Mouse (Mus musculus): Measurements from ENCODE around the gene Tbc1d8. TPM values are rescaled to one million over a fixed set of nuclear protein-coding genes. Genes with fewer than 3 reads are reported as not detected.
A peak's percentile ranks its signal among the peaks of the same experiment; 100 is the strongest.

The Tbc1d8 gene
- total RNA-seq, 4 experiments from 2014 or later: 6.8 to 15.1 (median 11.5) TPM

DNA sequence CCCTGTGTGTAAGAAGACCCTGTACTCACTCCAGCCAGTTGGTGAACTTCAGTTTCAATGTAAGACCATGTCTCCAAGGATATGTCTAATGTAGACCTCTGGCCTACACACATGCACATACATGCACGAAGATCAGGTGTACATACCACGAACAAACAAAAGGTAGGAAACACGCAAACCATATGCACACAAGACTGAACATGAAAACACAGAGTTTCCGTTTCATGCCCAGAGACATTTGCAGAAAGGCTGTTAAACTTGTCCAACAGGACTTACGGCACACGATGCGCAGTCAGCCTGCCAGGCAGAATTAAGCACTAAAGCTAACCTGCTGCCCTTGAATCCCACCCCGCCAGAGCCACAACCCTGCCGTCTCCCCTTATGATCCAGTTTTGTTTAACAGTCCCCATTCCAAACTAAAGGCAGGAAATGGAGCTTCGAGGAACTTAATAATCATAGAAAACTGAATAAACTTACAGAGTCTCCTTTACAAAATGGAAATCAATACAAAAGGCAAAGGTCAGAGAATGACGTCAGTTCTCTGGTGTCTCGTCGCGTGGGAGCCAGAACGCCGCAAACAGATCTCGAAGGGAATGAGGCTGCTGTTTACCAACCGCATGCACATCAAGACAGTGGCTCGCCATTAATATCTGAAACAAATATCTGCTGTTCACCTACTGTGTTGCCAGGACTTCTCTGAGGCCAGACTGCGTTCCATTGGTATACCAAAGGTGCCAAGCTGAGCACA lies 33.1 kb downstream of the Tbc1d8 start:
- no peak for DNase-seq

DNA sequence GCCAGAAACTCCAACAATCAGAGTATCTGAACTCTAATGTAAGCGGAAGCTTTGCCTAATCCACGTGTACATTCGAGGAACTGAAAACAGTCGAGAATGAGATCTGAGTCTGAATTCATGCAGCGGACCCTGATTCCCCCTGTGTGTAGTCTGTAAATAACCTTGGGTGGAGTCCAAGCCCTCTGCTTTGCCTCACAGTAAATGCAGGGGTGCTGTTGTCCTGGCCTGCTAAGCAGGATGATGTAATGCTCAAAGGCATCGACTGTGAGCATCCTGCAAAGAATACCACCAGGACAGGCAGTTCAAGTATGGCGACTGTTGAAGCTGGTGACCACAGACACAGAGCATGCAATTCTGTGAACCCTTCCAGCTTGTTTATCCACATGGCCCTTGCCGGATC lies 34.8 kb downstream of the Tbc1d8 start:
- no peak for DNase-seq

DNA sequence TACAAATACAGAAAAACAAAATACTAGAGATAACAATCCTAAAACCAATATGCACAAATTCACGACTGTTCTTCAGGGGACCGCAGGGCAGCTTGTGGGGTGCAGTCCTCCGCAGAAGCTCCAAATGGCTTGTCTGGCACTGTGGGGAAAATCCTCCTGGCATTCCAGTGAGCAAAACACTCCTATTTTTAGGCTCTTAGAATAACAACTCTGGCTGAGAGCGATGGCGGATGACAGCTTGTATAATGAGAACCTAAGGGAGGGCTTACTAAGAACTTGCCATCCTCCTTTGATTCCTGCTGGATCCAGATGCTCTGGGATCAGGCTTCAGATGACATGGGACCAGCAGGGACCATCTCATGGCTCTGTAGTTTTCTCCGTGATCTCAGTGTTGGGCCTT lies 36.9 kb downstream of the Tbc1d8 start:
- no peak for DNase-seq

DNA sequence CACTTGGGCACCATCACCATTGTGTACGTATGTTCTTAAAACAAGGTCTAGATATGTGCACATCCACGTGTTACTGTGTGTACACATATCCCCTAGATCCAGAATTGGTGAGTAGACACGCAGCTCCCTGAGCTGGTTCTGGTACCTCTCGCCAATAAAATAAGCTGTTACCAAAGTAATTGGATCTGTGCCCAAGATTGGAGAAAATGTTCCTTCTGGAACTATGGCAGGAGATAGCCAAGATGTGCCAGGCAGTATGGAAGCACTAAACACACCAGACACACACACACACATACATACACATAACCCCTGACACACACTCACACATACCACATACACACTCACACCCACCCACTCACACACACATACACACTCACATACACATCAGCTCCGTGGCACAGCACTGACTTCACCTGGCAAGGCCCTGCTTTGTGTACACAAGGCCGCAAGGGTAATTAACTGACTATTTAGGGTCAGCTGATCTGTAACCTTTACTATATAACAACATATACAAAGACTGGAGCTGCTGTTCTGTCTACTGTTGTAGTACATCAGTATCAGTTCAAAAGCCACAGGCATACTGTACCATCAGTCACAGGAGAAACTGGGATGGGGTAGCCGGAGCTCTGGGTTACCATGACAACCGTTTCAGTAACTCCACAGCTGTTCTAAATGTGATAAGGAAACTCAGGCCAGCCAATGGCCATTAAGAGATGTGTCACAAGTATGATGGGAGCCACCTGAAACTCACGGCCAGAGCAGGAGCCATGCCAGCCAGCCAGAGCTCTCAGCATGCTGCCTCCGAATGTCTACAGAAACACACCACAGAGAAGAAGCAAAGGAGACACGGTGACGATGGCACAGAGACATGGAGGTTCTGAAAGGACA lies 38.6 kb downstream of the Tbc1d8 start:
- DNase-seq: no peak

DNA sequence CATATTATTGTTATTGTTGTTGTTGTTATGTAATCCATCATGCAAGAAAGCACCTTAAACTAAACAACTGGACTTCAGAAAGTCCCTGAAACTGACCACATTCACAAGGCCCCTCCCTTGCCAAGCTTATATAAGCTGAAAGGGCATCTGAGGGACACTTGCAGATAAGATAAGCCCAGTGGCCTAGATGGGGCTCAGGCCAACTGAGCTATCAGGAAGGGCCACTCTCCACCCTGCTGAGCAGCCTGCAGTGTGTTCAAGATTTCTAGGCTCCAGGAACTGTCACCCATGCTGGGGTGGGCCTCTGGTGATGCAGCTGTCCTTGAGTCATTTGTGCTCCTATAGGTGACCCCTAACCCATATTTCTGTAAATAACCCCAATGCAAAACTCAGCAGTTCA lies 39.9 kb downstream of the Tbc1d8 start:
- no peak for DNase-seq

DNA sequence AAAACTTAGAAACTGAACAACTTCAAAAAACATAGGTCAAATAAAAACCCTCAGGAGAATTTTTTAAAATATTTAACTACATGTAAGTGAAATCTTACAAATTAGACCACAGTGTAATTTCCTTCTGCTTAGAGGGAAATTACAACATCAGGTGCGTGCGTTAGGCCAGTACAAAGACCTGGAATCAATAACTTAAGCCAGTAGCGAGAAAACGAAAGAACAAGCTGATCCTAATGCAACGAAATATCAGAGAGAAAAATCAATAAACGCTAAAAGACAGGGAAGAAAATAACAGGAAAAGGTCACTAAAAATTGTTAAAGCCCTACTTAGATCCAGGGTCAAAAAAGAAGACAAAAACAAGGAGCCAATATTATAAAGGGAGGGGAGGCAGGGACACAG lies 44.3 kb downstream of the Tbc1d8 start:
- no peak for DNase-seq

DNA sequence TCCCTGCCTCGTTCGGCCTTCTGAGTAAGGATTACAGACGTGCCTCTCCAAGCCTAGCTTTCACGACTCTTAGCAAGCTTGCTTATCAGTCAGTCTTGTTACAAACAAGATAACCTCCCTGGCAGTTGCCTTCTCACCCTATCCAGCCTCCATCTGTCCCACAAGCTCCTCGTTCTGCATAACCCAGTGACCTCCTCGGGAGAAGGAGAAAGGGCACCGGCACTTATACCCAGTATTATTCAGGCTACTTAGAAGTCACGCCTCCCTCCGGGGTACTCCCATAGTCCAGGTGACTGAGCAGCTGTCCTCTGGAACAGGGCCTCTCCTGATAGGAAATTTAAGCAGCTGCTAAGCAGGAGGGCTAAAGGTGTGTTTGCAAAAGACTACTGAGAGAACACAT lies 48.5 kb downstream of the Tbc1d8 start:
- no peak for DNase-seq

DNA sequence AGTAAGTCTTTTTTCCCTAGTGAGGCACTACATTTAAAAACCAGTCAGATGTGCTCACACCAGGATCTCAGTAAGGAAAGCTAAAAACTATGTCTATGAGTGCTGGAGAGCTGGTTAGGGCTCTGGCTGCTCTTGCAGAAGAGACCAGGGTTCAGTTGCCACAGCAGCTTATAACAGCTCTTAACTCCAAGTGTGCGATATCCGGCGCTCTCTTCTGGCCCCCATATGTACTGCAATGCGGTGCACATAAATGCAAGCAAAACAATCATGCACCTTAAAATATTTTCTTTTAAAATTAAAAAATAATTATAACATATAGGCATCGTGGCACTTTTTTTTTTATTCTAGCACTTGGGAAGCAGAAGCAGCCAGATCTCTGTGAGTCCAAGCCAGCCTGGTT lies 49.5 kb downstream of the Tbc1d8 start:
- DNase-seq: no peak

DNA sequence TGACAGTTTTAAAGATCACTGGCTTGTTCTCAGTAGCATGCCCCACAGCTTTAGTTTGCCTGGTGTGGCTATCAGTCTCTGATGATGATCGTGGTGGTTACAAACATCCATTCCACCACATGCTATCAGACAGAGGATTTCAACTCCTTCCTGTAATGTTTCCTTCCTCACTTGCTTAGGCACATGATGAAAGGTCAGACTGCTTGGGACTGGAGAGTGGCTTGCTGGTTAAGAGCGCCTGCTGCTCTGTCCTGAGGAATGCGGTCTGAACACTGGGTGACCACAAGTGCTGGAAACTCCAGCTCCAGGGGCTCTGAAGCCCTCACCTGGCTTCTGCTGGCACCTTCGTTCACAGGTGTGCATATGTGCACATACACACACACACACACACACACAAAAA lies 50.3 kb downstream of the Tbc1d8 start:
- DNase-seq: no peak

DNA sequence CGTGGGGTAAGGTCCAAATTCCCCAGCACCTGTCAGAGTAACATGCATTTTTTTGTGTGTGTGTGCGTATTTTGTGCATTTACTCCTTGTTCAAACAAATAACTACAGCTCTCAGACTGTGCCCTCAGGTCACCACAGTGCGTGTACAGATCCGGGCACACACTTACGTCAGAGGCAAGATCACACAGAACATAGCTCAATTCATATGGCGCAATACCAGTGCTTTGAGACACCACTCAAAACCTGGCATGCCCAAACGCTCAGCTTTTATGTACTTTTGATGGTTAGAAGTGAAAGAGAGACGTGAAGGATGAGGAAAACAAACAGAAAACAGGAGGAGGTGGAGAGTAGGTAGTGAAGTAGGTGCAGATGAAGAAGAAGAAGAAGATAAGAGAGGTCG lies 53.1 kb downstream of the Tbc1d8 start:
- no peak for DNase-seq

DNA sequence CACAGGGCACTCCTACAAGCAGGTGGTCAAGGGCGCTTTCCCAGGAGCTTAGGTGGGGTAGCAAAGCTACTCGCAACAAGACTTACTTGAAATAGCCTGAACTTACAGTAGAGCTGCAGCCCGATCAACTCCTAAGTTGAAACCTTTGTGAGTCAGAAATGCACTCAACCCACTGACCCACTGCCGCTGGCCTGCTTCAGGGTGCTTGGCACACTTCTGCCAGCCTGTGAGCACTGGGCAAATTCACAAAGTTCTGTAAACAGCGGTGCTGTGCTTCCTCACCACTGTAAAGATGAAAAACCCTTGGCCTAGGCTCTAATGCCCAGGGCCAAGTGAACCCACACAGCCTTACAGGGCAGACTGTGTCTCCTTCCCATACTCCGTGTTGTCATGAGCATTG lies 57.6 kb downstream of the Tbc1d8 start:
- no peak for DNase-seq

DNA sequence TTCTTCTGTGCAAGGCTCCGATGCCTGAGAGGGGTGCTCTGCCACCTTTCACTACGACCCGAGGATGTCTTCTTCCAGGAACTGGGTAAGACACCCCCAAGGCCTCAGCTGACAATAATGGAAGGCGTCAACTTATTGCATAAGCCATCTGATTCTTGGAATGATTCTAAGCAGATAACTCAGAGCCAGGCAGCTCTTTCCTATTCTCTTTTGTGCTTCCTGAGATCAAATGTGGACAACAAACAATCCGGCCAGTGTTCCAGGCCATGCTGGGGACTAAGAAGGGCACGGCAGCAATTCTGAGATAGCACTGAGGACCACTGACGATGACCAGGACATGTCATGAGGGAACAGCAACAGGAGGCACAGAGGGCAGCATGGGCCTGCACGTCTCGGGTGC lies 59.7 kb downstream of the Tbc1d8 start:
- no peak for DNase-seq

DNA sequence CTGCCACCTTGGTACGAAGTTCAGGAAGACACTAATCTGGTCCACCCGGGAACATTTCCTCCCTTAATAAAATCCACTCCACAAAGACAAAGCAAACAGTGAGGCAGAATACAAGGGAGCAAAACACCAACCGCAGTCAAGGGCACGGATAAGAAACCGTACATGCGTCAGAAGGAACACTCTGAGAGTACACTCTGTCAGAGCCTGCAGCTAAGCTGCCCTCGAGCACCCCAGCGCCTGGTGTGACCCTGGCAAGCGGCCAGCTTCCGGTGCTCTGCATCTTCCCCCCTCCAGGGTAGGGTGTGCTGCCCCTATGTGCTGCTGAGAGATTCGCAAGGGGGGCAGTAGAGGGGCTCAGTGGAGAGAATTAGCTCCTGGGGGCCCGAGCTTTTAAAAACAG lies 60.7 kb downstream of the Tbc1d8 start:
- peak; percentile 44 for DNase-seq

DNA sequence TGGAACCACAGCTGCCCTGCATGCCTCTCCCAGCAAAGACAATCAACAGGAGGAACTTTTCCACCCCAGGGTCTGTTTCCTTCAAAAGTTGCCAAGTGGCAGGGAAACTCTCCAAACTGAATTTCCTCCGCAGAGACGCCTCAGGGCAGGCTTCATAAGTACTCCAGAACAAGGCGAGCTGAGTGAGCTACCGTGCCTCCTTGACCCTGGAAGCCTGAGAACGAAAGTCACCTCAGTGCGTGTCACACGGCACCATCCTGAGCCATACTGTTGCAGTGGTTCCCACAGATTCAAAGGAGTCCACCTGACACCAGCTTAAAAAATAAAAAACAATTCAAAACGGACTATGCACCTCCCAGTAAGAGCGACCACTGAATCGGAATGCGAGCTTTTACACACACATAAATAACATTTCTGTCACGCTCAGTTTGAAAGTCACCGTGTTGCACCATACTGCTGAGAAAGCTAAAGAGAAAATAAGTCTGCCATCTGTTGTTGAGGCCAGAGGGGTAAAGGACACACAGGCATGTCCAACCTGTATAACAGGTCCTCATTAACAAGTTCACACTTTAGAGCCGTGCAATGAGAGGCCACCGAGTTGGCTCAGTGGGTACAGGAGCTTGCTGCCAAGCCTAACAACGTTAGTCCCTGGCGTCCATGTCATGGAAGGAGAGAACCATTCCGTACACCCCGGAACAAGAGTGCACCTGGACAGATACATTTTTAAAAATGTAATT lies 68.3 kb downstream of the Tbc1d8 start:
- DNase-seq: no peak

DNA sequence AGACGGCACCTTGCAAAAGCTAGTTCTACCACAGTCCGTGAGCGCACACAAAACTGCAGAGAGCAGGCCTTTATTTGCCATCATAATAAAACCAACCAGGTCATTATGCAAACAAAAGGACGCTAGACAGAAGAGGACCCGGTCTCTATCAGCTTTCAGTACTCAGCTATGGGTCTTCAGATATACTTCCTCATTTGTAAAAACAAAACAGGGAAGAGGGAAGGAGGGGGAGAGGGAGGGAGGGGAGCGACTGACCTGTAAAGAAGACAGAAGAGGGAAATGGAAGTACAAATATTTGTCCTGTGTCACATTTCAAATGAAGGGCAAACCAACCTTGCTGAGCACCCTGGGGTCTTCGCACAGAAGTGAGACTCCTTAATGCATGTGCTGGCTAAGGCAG lies 69.9 kb downstream of the Tbc1d8 start:
- no peak for DNase-seq

DNA sequence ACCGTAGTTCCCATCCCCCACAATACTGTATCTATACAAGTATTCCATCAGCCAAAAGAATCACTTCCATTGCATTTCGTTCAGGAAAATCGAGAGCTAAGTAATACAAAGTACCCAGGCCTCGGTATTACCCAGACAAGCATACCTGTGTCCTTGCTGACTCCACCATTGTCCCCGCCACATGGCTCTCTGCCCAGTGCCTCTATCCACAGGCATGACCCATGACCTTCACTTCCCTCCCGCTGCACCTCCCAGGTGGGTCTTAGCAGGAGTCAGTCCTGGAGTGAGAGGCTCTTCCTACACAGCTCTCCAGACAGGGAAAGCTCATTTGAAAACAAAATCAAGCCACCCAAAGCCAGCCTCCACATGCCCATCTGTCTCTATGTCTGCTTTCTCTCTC lies 70.4 kb downstream of the Tbc1d8 start:
- no peak for DNase-seq

DNA sequence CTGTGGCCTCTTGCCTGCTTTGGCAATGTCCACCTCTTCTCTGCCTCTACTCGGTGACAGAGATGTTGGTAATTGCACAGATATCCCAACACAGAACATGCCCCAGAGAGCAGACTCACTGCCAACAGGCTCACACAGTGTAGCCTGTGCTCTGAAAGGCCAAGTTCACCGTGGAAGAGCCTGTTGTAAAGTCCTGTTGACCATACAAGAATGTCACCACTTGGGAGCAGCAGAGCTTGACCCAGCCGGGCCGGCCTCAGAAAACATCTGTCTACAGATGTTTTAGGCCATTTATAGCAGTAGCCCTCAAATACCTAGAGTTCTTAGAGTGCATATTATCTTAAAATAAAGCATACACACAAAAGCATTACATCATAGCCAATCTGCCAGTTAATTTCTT lies 71.4 kb downstream of the Tbc1d8 start:
- no peak for DNase-seq

DNA sequence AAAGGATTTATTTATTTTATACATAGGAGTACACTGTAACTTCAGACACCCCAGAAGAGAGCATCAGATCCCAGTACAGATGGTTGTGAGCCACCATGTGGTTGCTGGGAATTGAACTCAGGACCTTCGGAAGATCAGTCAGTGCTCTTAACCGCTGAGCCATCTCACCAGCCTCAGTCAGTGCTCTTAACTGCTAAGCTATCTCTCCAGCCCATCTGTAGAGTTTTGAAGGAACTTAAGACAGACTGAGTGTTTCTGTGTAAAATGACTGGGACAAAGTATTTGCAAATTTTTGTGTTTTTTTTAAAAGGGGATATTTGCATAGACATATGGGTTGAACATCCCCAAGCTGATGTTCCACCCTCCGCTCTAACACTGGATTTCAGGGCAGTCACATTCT lies 78.4 kb downstream of the Tbc1d8 start:
- no peak for DNase-seq

DNA sequence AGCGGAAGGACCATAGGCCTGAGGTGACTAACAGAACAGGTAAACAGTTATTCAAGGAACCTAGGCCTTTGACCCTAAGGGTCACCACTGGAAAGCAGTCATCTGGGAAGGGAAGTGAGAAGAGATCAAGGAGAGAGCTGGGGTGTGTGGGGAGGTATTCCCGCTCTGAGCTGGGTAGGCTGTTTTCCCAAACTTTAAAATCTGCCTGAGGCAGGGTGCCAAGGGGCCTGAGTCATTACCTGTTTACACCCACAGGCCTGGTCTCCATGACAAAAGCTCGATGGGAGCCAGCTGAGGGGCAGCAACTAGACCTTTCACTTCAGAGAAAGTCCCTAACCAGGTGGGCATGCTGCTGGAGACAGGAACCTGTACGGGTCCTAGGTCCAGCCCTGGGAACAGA lies 79.3 kb downstream of the Tbc1d8 start:
- DNase-seq: no peak

DNA sequence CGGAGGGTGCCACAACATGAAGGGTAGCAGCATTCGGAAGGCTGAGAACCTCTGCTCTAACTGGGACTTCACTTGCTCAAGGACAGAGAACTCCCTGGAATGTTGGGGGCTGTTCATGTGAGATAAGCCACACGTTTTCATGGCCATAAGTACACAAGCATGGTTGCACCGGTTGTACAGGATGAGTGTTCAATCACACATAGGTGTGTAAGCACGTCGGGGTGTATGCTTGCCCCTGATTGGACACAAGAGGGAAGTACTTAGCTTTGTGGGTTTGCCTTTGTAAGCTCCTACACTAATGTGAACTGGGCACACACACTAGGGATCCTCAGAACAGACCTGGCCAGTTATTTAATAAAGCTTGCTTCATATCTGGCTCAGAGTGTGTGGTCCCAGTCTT lies 80.3 kb downstream of the Tbc1d8 start:
- DNase-seq: no peak

DNA sequence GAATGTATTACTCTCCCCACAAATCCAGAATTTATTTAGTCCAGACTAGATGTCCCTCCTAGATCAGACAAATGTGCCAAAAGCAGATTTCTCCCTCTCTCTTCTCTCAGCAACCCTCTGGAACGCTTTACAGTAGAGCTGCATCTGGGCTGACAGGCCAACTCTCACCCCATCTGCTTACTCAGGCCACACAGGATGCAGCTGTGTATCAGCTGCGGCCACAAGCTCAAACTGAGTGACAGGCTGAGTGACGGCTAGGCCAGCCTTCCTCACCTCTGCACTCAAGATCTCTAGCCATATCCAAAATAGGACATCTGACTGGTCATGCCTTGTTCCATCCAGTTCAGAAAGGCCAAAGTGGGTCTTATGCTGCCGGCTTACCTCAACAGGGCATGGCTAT lies 82.2 kb downstream of the Tbc1d8 start:
- DNase-seq: no peak

DNA sequence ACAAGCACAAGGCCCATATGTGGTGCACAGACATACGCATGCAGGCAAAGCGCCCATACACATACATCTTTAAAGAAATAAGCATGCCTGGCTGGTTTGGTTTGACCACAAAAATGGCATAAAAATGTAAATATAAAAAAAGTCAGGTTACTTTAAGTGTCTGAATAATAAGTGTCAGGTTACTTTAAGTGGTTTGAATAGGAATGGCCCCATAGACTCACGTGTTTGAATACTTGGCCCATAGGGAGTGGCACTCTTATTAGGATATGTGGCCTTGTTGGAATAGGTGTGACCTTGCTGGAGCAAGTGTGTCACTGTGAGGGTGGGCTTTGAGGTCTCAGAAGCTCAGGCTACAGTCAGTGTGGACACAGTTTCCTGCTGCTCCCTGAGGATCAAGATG lies 83.9 kb downstream of the Tbc1d8 start:
- DNase-seq: no peak

DNA sequence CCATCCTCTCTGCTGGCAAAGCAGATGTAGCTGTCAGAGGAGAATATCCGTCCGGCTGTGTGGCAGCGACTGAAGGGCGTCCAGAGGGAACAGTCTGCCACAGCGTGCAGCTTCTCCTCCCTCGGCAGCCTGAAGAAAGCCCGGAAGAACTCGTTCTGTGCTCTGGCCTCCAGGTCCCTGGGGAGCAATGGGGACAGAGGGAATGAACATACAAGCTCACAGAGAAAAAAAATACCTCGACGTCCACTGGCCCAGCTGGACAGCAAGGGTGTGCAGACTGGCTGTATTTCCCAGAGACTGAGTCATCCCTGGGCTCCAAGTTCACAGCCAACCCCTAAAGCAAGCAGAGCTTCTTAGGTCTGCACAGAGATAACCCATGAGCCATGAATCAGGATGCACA lies 84.5 kb downstream of the Tbc1d8 start:
- DNase-seq: no peak

Data from adrenal gland, adult 8-10 months (tissue).